Mouse (Mus musculus) heart, postnatal 0 days (tissue): ENCODE measurements at regions not wholly inside any gene's neighbourhood (a gene's known extent, or its start where the extent isn't known, plus 50 kb on each side); places are given as distances from the start of the nearest gene placed in this dataset.

Experiments used
- CTCF ChIP-seq: IDR thresholded peaks from 2 replicates; pipeline ENCODE4 v1.5.1; 2016; ENCODE audit warnings: antibody characterized with exemption, control low read depth, low read depth
- EP300 ChIP-seq: IDR thresholded peaks from 2 replicates; pipeline ENCODE4 v1.6.1; 2016; ENCODE audit warnings: antibody characterized with exemption, low read depth

DNA sequence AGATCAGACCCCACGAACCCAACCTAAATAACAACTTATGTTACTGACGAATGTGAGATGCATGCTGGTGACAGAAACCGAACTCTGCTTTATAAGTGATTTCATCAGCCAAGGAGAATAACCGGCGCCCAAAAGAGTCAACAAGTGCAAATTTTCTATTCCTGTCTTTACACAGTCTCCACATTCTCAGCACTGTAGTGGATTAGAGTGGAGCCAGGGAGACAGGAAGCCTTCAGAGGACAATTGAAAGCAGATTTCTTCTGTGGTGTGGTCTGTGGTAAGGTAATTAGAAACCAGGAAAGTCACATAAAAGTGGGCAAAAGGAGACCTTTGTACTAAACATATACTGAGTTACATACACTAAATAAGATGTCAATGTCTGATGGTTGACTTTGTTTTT, 68.0 kb upstream of the Gm34302 start:
- TF ChIP-seq EP300: no peak
- TF ChIP-seq CTCF: no peak
